In genomic region chr9:112495930-112496527, GRCm38 (mm10) we compare ENCODE assay signal across 23 mouse cellular contexts.
A peak's percentile ranks its signal among the peaks of the same experiment; 100 is the strongest.
DNase-seq lines count a peak whose midpoint lies in the region; ATAC-seq and TF ChIP-seq lines count a peak whose summit lies in the region.
"Had no signal": no experiment of that assay in that cellular context is flagged by ENCODE, and none has a peak within 500 bp of the region (broad histone marks: within the 10 kb centered on the region; RNA-seq: fewer than 3 reads in every experiment).

No protein-coding gene starts in this region.

- no peak overlapping the region for H3K4me2 ChIP-seq in forebrain, embryonic 13.5 days
- H3K4me2 ChIP-seq in forebrain, embryonic 11.5 days (ENCODE audit: low read depth, low read length, severe bottlenecking), result no peak overlapping the region
- no peak overlapping the region for H3K4me2 ChIP-seq in forebrain, postnatal 0 days (ENCODE audit: low read depth)
- H3K4me2 ChIP-seq in heart, embryonic 11.5 days, result no peak overlapping the region
- H3K4me2 ChIP-seq: embryonic facial prominence, embryonic 12.5 days; embryonic facial prominence, embryonic 15.5 days; heart, embryonic 13.5 days; hindbrain, embryonic 12.5 days; intestine, embryonic 15.5 days had no signal

- H3K9me3 ChIP-seq in forebrain, embryonic 13.5 days (replicated peaks), result no peaks in the 10 kb centered on the region
- no peaks in the 10 kb centered on the region for H3K9me3 ChIP-seq in forebrain, embryonic 11.5 days (ENCODE audit: control insufficient read depth, low read length)
- no peaks in the 10 kb centered on the region for H3K9me3 ChIP-seq in forebrain, postnatal 0 days (ENCODE audit: low read length)
- H3K9me3 ChIP-seq in heart, embryonic 11.5 days (replicated peaks; ENCODE audit: control insufficient read depth, low read length), result no peaks in the 10 kb centered on the region
- H3K9me3 ChIP-seq: embryonic facial prominence, embryonic 12.5 days; embryonic facial prominence, embryonic 15.5 days; heart, embryonic 13.5 days; hindbrain, embryonic 12.5 days; intestine, embryonic 15.5 days had no signal

- no peaks in the 10 kb centered on the region for H3K27me3 ChIP-seq in forebrain, embryonic 13.5 days
- no peaks in the 10 kb centered on the region for H3K27me3 ChIP-seq in forebrain, embryonic 11.5 days (ENCODE audit: control insufficient read depth, insufficient read depth, low read length)
- no peaks in the 10 kb centered on the region for H3K27me3 ChIP-seq in forebrain, postnatal 0 days (ENCODE audit: insufficient read depth, low read length)
- no peaks in the 10 kb centered on the region for H3K27me3 ChIP-seq in heart, embryonic 11.5 days (ENCODE audit: control insufficient read depth, insufficient read depth, low read length)
- H3K27me3 ChIP-seq: embryonic facial prominence, embryonic 12.5 days; embryonic facial prominence, embryonic 15.5 days; heart, embryonic 13.5 days; hindbrain, embryonic 12.5 days; intestine, embryonic 15.5 days; Patski had no signal

- peak; percentile 74 for ATAC-seq in forebrain, embryonic 13.5 days
- ATAC-seq in forebrain, embryonic 11.5 days (replicated peaks; ENCODE audit: low FRiP score), result no peak
- ATAC-seq in frontal cortex, adult (ENCODE audit: low TSS enrichment), result 0 out of 2 replicates have a peak, but pooled peaks have one; percentile 31
- ATAC-seq in forebrain, postnatal 0 days, result peak; percentile 71; the same call in 1 of the 2 replicates
- ATAC-seq in heart, embryonic 11.5 days (replicated peaks; ENCODE audit: insufficient number of reproducible peaks, low FRiP score, low TSS enrichment), result no peak
- ATAC-seq: hindbrain, embryonic 16.5 days; intestine, embryonic 15.5 days; Patski had no signal

- H3K4me3 ChIP-seq in forebrain, embryonic 13.5 days, result no peak overlapping the region
- H3K4me3 ChIP-seq in forebrain, embryonic 11.5 days (ENCODE audit: low read depth, low read length), result no peak overlapping the region
- H3K4me3 ChIP-seq in forebrain, postnatal 0 days (ENCODE audit: low read depth, low read length), result no peak overlapping the region
- no peak overlapping the region for H3K4me3 ChIP-seq in heart, embryonic 11.5 days (ENCODE audit: low read depth, low read length)
- H3K4me3 ChIP-seq: embryonic facial prominence, embryonic 12.5 days; embryonic facial prominence, embryonic 15.5 days; heart, embryonic 13.5 days; hindbrain, embryonic 12.5 days; intestine, embryonic 15.5 days had no signal

- no peaks in the 10 kb centered on the region for H3K4me1 ChIP-seq in forebrain, embryonic 13.5 days
- no peaks in the 10 kb centered on the region for H3K4me1 ChIP-seq in forebrain, embryonic 11.5 days (replicated peaks; ENCODE audit: control insufficient read depth, insufficient read depth, low read length)
- no peaks in the 10 kb centered on the region for H3K4me1 ChIP-seq in forebrain, postnatal 0 days (ENCODE audit: insufficient read depth)
- no peaks in the 10 kb centered on the region for H3K4me1 ChIP-seq in heart, embryonic 11.5 days (ENCODE audit: control insufficient read depth, insufficient read depth, low read length)
- H3K4me1 ChIP-seq: embryonic facial prominence, embryonic 12.5 days; embryonic facial prominence, embryonic 15.5 days; heart, embryonic 13.5 days; hindbrain, embryonic 12.5 days; intestine, embryonic 15.5 days had no signal

- no peak for DNase-seq in forebrain, embryonic 11.5 days (ENCODE audit: low spot score)
- no peak for DNase-seq in frontal cortex, postnatal 25 days (ENCODE audit: low spot score in 2 of 2)
- peak; percentile 20 for DNase-seq in Muller cell, postnatal 12 days (ENCODE audit: inconsistent ontology term)
- peak; percentile 32 for DNase-seq in forebrain, postnatal 0 days
- DNase-seq: adrenal gland, postnatal 10 days; adrenal gland, postnatal 36 days; cerebellum, adult 11 months; cerebellum, adult 2 months; cerebellum, adult 9-11 months; cerebellum, postnatal 25 days; gastrocnemius, postnatal 25 days; heart, adult 18-20 months; kidney, adult 11 months had no signal

- no peak overlapping the region for H3K9ac ChIP-seq in forebrain, embryonic 13.5 days
- H3K9ac ChIP-seq in forebrain, embryonic 11.5 days (ENCODE audit: low read length), result no peak overlapping the region
- no peak overlapping the region for H3K9ac ChIP-seq in forebrain, postnatal 0 days
- H3K9ac ChIP-seq in heart, embryonic 11.5 days (ENCODE audit: low read depth, low read length), result no peak overlapping the region
- H3K9ac ChIP-seq: embryonic facial prominence, embryonic 12.5 days; embryonic facial prominence, embryonic 15.5 days; heart, embryonic 13.5 days; hindbrain, embryonic 12.5 days; intestine, embryonic 15.5 days had no signal

- no peak overlapping the region for H3K27ac ChIP-seq in forebrain, embryonic 13.5 days
- H3K27ac ChIP-seq in forebrain, embryonic 11.5 days (ENCODE audit: low read depth, low read length), result no peak overlapping the region
- no peak overlapping the region; the same call in 1 of the 2 replicates for H3K27ac ChIP-seq in forebrain, postnatal 0 days (ENCODE audit: low read depth, low read length)
- no peak overlapping the region for H3K27ac ChIP-seq in heart, embryonic 11.5 days (ENCODE audit: low read depth, low read length)
- H3K27ac ChIP-seq: embryonic facial prominence, embryonic 12.5 days; embryonic facial prominence, embryonic 15.5 days; heart, embryonic 13.5 days; hindbrain, embryonic 12.5 days; intestine, embryonic 15.5 days had no signal

- 61% methylated on average over 4 of the region's 4 CpGs for WGBS in forebrain, embryonic 13.5 days
- 80% methylated on average over 4 of the region's 4 CpGs for WGBS in forebrain, embryonic 11.5 days
- 37% methylated on average over 4 of the region's 4 CpGs for WGBS in forebrain, postnatal 0 days
- 78% methylated on average over 4 of the region's 4 CpGs for WGBS in heart, embryonic 11.5 days (ENCODE audit: insufficient replicate concordance)

- H3K36me3 ChIP-seq in forebrain, embryonic 13.5 days (ENCODE audit: poor library complexity, severe bottlenecking), result no peaks in the 10 kb centered on the region
- no peaks in the 10 kb centered on the region for H3K36me3 ChIP-seq in forebrain, embryonic 11.5 days (ENCODE audit: control insufficient read depth, insufficient read depth, low read length)
- H3K36me3 ChIP-seq in forebrain, postnatal 0 days (ENCODE audit: insufficient read depth), result no peaks in the 10 kb centered on the region
- H3K36me3 ChIP-seq in heart, embryonic 11.5 days (ENCODE audit: control insufficient read depth, insufficient read depth, low read length), result no peaks in the 10 kb centered on the region
- H3K36me3 ChIP-seq: embryonic facial prominence, embryonic 12.5 days; embryonic facial prominence, embryonic 15.5 days; heart, embryonic 13.5 days; hindbrain, embryonic 12.5 days; intestine, embryonic 15.5 days had no signal

- TF ChIP-seq CTCF in forebrain, postnatal 0 days (IDR thresholded peaks at IDR 0.05; ENCODE audit: low read depth), result no peak

Comparison
In these comparisons a context has a peak if more than half of its experiments do, and no peak if none do; other contexts are left out.
1. ATAC-seq: peak in forebrain, embryonic 13.5 days (single experiment), frontal cortex, adult (single experiment) and forebrain, postnatal 0 days (single experiment); none in forebrain, embryonic 11.5 days (single experiment) and heart, embryonic 11.5 days (single experiment).
2. DNase-seq: peak in Muller cell, postnatal 12 days (single experiment) and forebrain, postnatal 0 days (single experiment); none in forebrain, embryonic 11.5 days (single experiment) and frontal cortex, postnatal 25 days (0 of 2).